Mouse (Mus musculus): Measurements from ENCODE around the gene Saxo1.

Gene Saxo1

GRCm38 (mm10) chr4:86558228-86558627 is at the start of gene Saxo1:
Gene Saxo1, minus strand, starts transcription at chr4:86558328.
- DNase-seq (ENCODE audit: low spot score): no peak

DNA sequence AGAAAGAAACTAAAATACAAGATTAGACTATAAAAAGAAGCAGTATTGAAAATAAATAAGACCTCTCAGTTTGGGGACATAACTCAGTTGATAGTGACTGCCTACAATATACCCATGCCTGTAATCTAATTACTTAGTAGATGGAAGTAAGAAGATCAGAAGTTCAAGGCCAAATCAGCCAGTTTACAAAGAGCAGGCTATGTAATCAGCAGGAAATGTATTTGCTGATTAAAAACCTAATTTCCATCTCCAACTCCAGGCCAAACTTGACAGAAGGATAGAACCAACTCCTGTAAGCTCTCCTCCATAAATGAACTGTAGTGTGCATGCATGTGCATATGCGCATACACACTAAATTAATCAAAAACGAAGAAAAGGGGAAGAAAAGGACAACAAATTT is 33.2 kb upstream of the Saxo1 start:
- DNase-seq (ENCODE audit: low spot score): no peak

DNA sequence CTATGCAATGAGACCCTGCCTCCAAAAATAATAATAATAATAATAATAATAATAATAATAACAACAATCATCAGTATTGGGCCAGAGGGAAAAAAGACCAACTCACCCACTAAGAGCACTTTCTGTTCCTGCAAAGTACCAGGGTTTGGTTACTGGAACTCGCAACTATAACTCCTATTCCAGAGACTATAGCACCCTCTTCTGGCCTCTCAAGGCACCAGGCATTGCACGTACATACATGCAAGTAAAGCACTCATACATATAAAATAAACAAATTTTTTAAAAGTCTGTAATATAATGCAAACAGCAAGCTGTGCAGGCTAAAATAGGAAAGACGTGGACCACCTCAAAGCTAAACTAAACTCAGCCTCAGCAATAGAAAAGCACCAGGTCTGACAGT is 30.1 kb upstream of the Saxo1 start:
- DNase-seq (ENCODE audit: low spot score): no peak

DNA sequence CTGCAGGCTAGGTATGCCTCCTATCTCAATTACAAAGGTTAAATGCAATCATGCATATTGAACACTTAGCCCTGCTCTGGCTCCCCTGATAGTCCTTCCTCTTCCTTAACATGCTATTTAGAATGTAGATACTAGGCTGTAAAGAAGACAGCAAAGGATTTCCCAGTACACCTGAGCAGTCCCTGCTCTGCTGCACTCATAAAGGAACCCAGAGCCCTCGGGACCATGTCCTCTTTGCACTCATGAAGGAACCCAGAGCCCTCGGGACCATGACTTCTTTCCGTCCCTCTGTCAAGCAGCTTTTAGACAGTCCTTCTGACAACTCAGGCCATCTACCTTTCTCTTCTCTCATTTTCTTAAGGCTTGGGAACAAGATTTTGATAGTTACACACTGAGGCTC is 22.5 kb upstream of the Saxo1 start:
- no peak for DNase-seq (ENCODE audit: low spot score)

DNA sequence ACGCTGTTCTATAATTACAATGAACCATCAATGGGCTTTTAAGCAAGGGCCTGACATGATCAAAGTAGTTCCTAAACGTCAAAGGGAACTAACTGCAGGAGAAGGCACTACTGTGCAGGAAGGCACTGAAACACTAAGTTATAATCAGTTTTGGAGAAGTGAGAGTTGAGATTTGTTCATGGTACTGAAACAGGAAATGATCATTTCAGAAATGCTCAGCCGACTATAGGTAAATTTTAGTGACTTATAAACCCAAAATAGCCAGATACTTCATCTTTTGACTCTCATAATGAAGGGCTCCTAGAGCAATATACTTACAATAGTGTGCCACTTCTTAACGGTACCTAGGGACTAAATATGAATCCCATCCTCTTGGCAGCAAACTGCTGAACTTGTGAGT is 21.9 kb upstream of the Saxo1 start:
- no peak for DNase-seq (ENCODE audit: low spot score)

GRCm38 (mm10) chr4:86576630-86577225 is 18.6 kb upstream of the Saxo1 start:
- no peak for DNase-seq (ENCODE audit: low spot score)

- peak; percentile 8 for DNase-seq (ENCODE audit: low spot score)
Observed at GRCm38 (mm10) chr4:86576120-86576541, 18.0 kb upstream of the Saxo1 start.

GRCm38 (mm10) chr4:86575283-86575983 is 17.3 kb upstream of the Saxo1 start, which contains the start of gene Rraga:
Gene Rraga, plus strand, starts transcription at chr4:86575668.
- peak; percentile 97 for DNase-seq (ENCODE audit: low spot score)

- no peak for DNase-seq (ENCODE audit: low spot score)
Observed at GRCm38 (mm10) chr4:86574939-86575282, 16.8 kb upstream of the Saxo1 start.

- no peak for DNase-seq (ENCODE audit: low spot score)
Observed at GRCm38 (mm10) chr4:86561061-86561460, 2.9 kb upstream of the Saxo1 start.

GRCm38 (mm10) chr4:86559006-86559405 is 878 bp upstream of the Saxo1 start:
- DNase-seq (ENCODE audit: low spot score): no peak

DNA sequence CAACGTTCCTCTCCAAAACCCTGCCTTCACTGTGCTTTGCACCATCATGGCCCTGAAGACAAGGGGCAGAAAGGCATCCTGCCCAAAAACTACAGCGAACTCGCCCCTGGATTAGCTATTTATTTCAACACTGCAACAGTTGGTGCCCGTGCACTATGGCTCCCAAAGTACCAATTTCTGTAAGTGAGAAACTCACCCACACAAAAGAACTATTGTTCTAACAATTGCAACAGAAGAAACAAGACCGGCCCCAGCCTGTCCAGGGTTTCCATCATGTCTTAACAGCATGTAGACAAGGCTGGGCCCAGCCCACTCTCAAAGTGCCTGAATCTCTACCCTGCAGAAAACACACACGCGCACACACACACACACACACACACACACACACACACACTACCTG is 757 bp downstream of the Saxo1 start:
- no peak for DNase-seq (ENCODE audit: low spot score)

- DNase-seq (ENCODE audit: low spot score): peak; percentile 16
Observed at GRCm38 (mm10) chr4:86555035-86555707, 3.0 kb downstream of the Saxo1 start.

- no peak for DNase-seq (ENCODE audit: low spot score)
Observed at GRCm38 (mm10) chr4:86548332-86548731, 9.8 kb downstream of the Saxo1 start.

GRCm38 (mm10) chr4:86545615-86546014 is 12.5 kb downstream of the Saxo1 start:
- DNase-seq (ENCODE audit: low spot score): no peak

- DNase-seq (ENCODE audit: low spot score): no peak
Observed at GRCm38 (mm10) chr4:86543999-86544398, 14.1 kb downstream of the Saxo1 start.

GRCm38 (mm10) chr4:86541573-86541972 is 16.6 kb downstream of the Saxo1 start:
- no peak for DNase-seq (ENCODE audit: low spot score)

DNA sequence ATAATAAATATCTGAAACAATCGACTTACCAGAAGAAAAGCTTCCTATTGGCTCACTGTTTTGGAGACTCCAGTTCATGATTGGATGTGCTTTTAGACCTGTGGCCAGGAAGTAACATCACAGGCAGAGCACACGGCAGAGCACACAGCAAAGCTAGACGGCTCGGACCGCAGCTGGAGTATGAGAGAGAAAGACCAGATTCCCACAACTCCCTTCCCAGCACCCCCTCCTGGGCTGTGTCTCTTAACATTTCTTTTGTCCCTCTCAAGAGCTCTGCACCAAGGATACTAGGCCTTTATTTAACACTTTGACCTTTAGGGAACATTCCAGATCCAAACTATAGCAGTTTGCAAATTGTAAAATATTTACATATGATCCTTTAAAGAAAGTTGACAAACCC is 19.2 kb downstream of the Saxo1 start:
- DNase-seq (ENCODE audit: low spot score): no peak

GRCm38 (mm10) chr4:86537972-86538371 is 20.2 kb downstream of the Saxo1 start:
- DNase-seq (ENCODE audit: low spot score): peak; percentile 38

DNA sequence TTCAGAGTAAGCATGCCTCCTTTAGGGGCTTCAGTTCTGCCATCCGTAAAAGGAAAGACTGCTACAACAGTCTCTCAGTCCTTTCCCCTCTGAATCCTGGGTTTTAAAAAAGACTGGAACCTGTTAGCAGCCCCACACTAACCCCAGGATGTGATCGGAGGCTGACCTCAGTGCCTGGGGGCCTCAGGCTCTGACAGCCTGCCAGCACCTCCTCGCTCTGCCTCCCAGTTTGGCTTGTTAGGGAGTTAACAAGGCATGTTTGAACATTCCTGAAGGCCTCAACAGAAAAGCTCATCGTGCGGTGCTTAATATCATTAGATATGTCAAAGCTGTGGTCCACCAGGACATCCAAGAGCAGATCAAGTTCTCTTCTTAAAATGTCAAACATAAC is 24.0 kb downstream of the Saxo1 start:
- DNase-seq (ENCODE audit: low spot score): no peak

GRCm38 (mm10) chr4:86533406-86534090 is 24.6 kb downstream of the Saxo1 start:
- no peak for DNase-seq (ENCODE audit: low spot score)

- no peak for DNase-seq (ENCODE audit: low spot score)
Observed at GRCm38 (mm10) chr4:86529161-86529560, 29.0 kb downstream of the Saxo1 start.
